Mouse (Mus musculus) Muller cell, postnatal 12 days (primary cell): Measurements from ENCODE around the gene Cryge.
"Not testable (repeated sequence)": the region's sequence is repeated elsewhere in the genome, so short reads cannot be mapped to it uniquely, and the experiment has no call there.

Experiments used
- DNase-seq: peaks from one replicate; pipeline ENCODE4 v3.0.0-alpha.2; 2015; ENCODE audit errors: inconsistent ontology term

Cryge gene

GRCm38 (mm10) chr1:65050952-65051351 is at the start of gene Cryge:
Gene Cryge (minus strand): TSS chr1:65051149.
- not testable (repeated sequence) for DNase-seq

- no peak for DNase-seq
Observed at GRCm38 (mm10) chr1:65096953-65097352, 46.0 kb upstream of the Cryge start.

GRCm38 (mm10) chr1:65091566-65091965 is 40.6 kb upstream of the Cryge start:
- DNase-seq: peak; percentile 36

GRCm38 (mm10) chr1:65090370-65090769 is 39.4 kb upstream of the Cryge start:
- no peak for DNase-seq

GRCm38 (mm10) chr1:65088567-65089356 is 37.8 kb upstream of the Cryge start:
- peak; percentile 50 for DNase-seq

- DNase-seq: no peak
Observed at GRCm38 (mm10) chr1:65082188-65082587, 31.2 kb upstream of the Cryge start, which contains the start of gene Crygb. Gene Crygb (minus strand): TSS chr1:65082288.

DNA sequence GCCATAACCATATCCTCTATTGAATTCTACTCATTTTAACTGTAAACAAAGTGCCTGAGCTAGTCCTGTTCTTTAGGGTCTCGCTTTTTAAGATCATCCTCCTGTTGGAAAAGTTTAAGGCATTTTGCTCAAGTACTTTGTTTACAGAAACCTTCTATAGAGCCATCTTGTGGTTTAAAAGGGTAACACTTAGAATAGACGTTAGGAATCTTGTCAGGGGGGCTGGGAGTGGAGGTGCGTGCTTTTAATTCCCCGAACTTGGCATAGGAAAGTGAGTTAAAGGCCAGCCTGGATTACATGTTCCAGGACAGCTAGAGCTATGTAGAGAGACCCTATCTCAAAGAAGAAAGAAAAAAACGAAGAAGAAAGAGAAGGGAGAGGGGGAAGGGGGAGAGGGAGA is 24.7 kb upstream of the Cryge start:
- peak; percentile 31 for DNase-seq

DNA sequence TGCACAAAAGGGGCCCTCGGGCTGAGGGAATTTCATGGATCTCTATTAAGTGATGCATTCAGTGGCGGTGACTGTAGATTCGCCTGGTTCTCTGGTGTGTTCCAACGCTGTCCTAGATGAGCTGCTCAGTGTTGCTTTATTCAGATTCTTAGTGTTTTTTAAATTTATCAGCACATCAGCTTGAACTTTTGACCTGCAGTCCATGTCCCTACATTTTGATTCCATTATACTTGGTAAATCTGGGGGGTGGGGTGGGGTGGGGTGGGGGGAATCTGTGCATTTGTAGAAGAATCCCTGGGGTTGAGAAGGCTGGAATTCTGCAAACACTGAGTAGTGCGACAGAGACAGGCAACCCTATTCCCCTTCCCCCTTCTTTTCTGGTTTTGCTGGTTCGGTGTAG is 22.6 kb upstream of the Cryge start, which contains the start of gene Crygc:
Gene Crygc, minus strand, starts transcription at position 101 of the 400 bp plus-strand sequence.
- no peak for DNase-seq

GRCm38 (mm10) chr1:65067842-65068241 is 16.9 kb upstream of the Cryge start:
- no peak for DNase-seq

DNA sequence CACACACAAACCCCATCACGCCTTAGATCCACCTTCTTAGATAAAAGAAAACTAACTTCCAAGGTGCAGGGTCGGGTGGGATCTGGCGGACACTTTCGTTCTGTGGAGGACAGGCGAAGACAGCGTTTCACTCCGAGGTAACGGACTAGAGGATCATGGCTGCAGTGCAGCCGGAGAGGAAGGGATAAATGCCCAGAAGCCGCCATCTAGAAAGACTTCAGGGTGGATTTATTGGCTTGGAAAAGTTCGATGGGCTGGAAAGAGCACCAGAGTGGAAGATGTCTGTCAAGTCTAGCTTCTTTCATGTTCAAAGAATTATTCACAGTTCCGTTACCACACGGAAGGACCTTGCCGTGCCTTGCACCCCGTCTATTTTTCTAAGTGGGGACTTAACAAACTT is 13.3 kb upstream of the Cryge start:
- peak; percentile 33 for DNase-seq

DNA sequence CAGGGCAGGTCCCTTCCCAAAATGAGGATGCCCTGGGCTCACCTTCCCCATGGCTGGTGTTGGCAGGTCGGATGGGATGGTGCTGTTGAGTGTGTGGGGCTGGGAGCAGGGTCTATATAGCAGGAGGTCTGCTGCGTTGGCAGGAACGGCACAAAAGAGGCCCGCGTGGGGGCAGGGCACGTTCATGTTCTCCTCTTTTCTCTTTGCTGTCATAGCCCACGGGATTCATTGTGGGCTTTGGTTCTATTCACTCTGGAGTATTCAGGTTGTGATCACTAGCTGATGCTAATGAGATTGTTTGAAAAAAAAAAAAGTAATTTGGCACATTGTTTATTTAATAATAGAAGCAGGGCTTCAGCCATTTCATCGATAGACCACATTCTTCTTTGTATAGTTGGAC is 12.4 kb upstream of the Cryge start, which contains the start of gene Crygd:
Gene Crygd, minus strand, starts transcription at position 101 of the 400 bp plus-strand sequence.
- DNase-seq: no peak

- DNase-seq: no peak
Observed at GRCm38 (mm10) chr1:65052140-65052539, 1.2 kb upstream of the Cryge start.

GRCm38 (mm10) chr1:65051696-65052095 is 747 bp upstream of the Cryge start:
- DNase-seq: no peak

GRCm38 (mm10) chr1:65048781-65049180 is 2.2 kb downstream of the Cryge start:
- no peak for DNase-seq

DNA sequence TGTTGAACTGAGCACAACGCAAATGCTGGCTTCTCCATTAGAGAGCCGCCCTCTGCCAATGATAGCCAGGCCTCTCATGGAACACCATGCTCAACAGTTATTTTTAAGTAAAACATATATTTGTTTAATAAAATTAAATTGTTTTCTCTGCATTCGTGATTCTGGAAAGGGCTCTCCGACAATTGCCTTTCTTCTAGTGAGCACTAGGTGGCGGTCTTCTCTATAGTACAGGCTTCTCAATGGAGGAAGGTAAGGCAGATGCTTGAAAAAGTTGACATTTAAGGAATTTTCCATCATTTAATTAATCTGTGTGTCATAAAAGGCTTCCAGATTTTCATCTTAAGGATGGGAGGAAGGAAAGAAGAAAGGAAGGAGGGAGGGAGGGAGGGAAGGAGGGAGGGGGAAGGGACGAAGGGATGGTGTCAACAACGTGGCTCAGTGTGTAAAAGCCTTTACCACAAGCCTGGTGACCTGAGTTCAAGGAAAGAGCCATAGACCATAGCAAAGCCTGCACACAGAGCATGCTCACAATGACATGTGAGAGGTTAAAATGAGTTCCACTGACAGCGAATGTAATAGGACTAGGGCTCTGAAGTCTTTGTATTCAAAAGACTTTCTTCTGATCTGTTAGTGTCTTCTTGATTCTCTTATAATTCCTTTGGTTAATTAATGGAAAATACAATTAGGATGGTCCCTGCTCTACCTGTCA is 4.4 kb downstream of the Cryge start:
- DNase-seq: peak; percentile 21

GRCm38 (mm10) chr1:65043433-65043832 is 7.5 kb downstream of the Cryge start:
- no peak for DNase-seq

GRCm38 (mm10) chr1:65041837-65042236 is 9.1 kb downstream of the Cryge start:
- no peak for DNase-seq

- no peak for DNase-seq
Observed at GRCm38 (mm10) chr1:65040806-65041205, 10.1 kb downstream of the Cryge start.

DNA sequence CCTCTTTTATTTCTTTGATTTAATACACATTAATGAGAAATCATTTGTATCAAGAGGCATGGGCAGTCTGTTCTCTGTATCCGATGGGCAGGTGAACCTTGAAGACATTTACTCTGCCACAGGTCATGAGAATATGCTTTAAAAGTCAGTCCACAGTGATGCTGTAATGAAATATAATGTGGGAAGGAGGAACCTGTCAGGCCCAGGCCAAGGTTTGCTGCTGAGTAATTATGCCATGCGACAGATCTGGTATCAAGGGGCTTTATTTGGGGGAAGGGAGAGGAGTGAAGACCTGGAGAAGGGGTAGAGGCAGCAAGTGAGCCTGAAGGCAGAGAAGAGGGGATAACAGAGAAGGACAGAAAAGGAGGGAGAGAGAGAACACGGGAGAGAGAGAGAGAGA is 11.3 kb downstream of the Cryge start:
- no peak for DNase-seq

GRCm38 (mm10) chr1:65037542-65037941 is 13.4 kb downstream of the Cryge start:
- no peak for DNase-seq

DNA sequence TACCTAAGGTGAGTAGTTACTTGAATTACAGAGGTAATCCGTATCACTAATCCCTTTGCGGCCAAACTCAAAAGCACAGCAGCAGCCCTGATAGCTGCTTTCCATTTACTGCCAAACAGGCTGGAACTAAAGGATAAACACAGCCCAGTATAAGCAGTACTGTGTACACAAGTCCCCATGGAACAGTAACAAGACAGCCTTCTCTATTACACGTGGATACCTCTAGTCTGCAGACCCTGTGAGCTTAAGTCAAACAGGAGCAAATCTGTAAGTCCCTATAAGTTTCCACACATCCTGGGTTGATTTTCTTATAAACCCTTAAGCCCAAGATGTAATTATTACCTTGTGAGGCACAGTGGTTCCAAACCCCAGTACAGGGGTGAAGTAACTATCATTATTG is 15.4 kb downstream of the Cryge start:
- no peak for DNase-seq

DNA sequence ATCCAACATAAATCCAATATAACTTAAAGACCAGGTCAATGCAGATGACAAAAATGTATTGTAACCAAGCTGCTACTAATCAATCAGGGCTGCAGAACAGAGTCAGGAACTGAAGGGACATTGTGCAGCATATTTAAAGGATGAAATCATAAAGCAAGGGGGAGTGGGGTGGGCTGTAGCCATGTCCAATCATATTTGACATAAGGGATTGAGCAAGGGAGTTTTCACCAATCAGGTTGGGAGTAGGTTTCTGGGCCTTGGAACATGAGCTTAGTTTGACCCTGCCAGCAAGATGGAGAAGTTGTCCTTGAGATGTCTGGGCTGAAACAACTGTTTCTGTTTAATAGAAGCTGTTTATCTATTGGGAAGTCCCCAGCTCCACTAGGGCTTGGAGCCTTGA is 18.3 kb downstream of the Cryge start, which contains the start of gene Akr1cl:
Gene Akr1cl, minus strand, starts transcription at position 119 of the 400 bp plus-strand sequence.
- DNase-seq: no peak

GRCm38 (mm10) chr1:65028206-65028605 is 22.7 kb downstream of the Cryge start:
- no peak for DNase-seq
